Mouse (Mus musculus) lung, postnatal 0 days (tissue): Measurements from ENCODE around the gene Ksr2. TPM values are rescaled to one million over a fixed set of nuclear protein-coding genes. Genes with fewer than 3 reads are reported as not detected.
A peak's percentile ranks its signal among the peaks of the same experiment; 100 is the strongest.
"Not testable (repeated sequence)": the region's sequence is repeated elsewhere in the genome, so short reads cannot be mapped to it uniquely, and the experiment has no call there.

Experiments
- ATAC-seq: fragments of 200-750 bp; cut with Nextera tagmentation; 2 replicates; pipeline ENCODE4 v1.8.0; 2017; ENCODE audit warnings: moderate library complexity
- DNase-seq: peaks from one replicate; pipeline ENCODE4 v3.0.0-alpha.2; 2016; ENCODE audit warnings: low spot score
- H3K27ac ChIP-seq: fragments of 300-500 bp; sonication (generic); 2 replicates; pipeline ENCODE4 v1.5.1; 2014; ENCODE audit warnings: antibody characterized with exemption, mild to moderate bottlenecking, low read length, mixed read lengths
- H3K27me3 ChIP-seq: fragments of 300-500 bp; sonication (generic); replicated peaks from 2 replicates; pipeline ENCODE4 v1.6.1; 2014; ENCODE audit warnings: low read length, mixed read lengths; ENCODE audit not compliant: insufficient read depth
- H3K36me3 ChIP-seq: fragments of 300-500 bp; sonication (generic); 2 replicates; pipeline ENCODE4 v1.6.1; 2014; ENCODE audit warnings: low read length, mixed read lengths; ENCODE audit not compliant: insufficient read depth
- H3K4me1 ChIP-seq: fragments of 300-500 bp; sonication (generic); 2 replicates; pipeline ENCODE4 v1.6.1; 2014; ENCODE audit warnings: antibody characterized with exemption, low read depth, low read length, mixed read lengths; ENCODE audit not compliant: insufficient read depth
- H3K4me2 ChIP-seq: fragments of 300-500 bp; sonication (generic); replicated peaks from 2 replicates; pipeline ENCODE4 v1.6.1; 2014; ENCODE audit warnings: low read depth, mild to moderate bottlenecking, low read length, moderate library complexity, mixed read lengths
- H3K4me3 ChIP-seq: fragments of 300-500 bp; sonication (generic); 2 replicates; pipeline ENCODE4 v1.5.1; 2014; ENCODE audit warnings: low read depth, low read length
- H3K9ac ChIP-seq: fragments of 300-500 bp; sonication (generic); replicated peaks from 2 replicates; pipeline ENCODE4 v1.6.1; 2014; ENCODE audit warnings: low read depth, mild to moderate bottlenecking
- H3K9me3 ChIP-seq: fragments of 300-500 bp; sonication (generic); 2 replicates; pipeline ENCODE4 v1.6.1; 2016; ENCODE audit warnings: low read length, mixed read lengths
- CTCF ChIP-seq: IDR thresholded peaks from 2 replicates; pipeline ENCODE4 v1.5.1; 2016; ENCODE audit warnings: antibody characterized with exemption, mild to moderate bottlenecking
- EP300 ChIP-seq: IDR thresholded peaks from 2 replicates; pipeline ENCODE4 v1.6.1; 2016; ENCODE audit warnings: antibody characterized with exemption, mild to moderate bottlenecking, control low read depth
- WGBS: fragments of 180-500 bp; shearing (Covaris S2); extraction: QIAGEN DNeasy Blood & Tissue Kit; methylation state at CpG from one replicate; pipeline ENCODE4 v1.1.7; 2014; 5-methylcytosine and 5-hydroxymethylcytosine counted together
- polyA plus RNA-seq: library from polyadenylated mRNA; unstranded; fragments of >200 nt; fragmentation: Nextera tagmentation; extraction: Ambion mirVana; gene quantifications from 2 replicates; pipeline ENCODE4 v1.2.1, GENCODE M21; 2015

Ksr2 gene
- polyA plus RNA-seq, 1 experiment from 2014 or later = 0.08 TPM

- Histone ChIP-seq H3K9ac (no peak overlapping the region), H3K27ac (no peak overlapping the region), H3K9me3 (no peaks in the 10 kb centered on the region), H3K4me3 (no peak overlapping the region), H3K4me2 (no peak overlapping the region), H3K27me3 (no peaks in the 10 kb centered on the region), H3K4me1 (no peaks in the 10 kb centered on the region), H3K36me3 (no peaks in the 10 kb centered on the region)
- TF ChIP-seq CTCF (no peak), EP300 (no peak)
- no peak for DNase-seq
- ATAC-seq = no peak
- WGBS = 71% methylated on average over 9 of the region's 9 CpGs
Measured at GRCm38 (mm10) chr5:117399281-117399680, 14.5 kb upstream of the Ksr2 start.

GRCm38 (mm10) chr5:117403609-117404008, 10.2 kb upstream of the Ksr2 start:
- WGBS = 71% methylated on average over 8 of the region's 8 CpGs
- TF ChIP-seq CTCF (no peak), EP300 (no peak)
- ATAC-seq (no peak), DNase-seq (no peak)
- Histone ChIP-seq H3K9ac (no peak overlapping the region), H3K4me3 (no peak overlapping the region), H3K4me2 (no peak overlapping the region), H3K4me1 (no peaks in the 10 kb centered on the region), H3K36me3 (no peaks in the 10 kb centered on the region), H3K9me3 (no peaks in the 10 kb centered on the region), H3K27me3 (no peaks in the 10 kb centered on the region), H3K27ac (no peak overlapping the region)

GRCm38 (mm10) chr5:117404671-117405070, 9.1 kb upstream of the Ksr2 start:
- not testable (repeated sequence) for H3K4me3 ChIP-seq, H3K27me3 ChIP-seq, H3K4me2 ChIP-seq, H3K27ac ChIP-seq, H3K9me3 ChIP-seq, DNase-seq, H3K36me3 ChIP-seq, H3K9ac ChIP-seq, ATAC-seq, H3K4me1 ChIP-seq
- WGBS = 76% methylated on average over 2 of the region's 2 CpGs

GRCm38 (mm10) chr5:117408216-117408615, 5.6 kb upstream of the Ksr2 start:
- H3K27me3 ChIP-seq = peaks cover 2% of the 10 kb centered on the region; the same call in 1 of the 2 replicates
- no peak overlapping the region for H3K9ac ChIP-seq
- H3K9me3 ChIP-seq = no peaks in the 10 kb centered on the region
- WGBS = 63% methylated on average over 4 of the region's 4 CpGs
- ATAC-seq = no peak
- H3K4me3 ChIP-seq = no peak overlapping the region
- peak; percentile 67 for TF ChIP-seq CTCF
- TF ChIP-seq EP300 = no peak
- H3K27ac ChIP-seq = no peak overlapping the region
- no peak for DNase-seq
- H3K36me3 ChIP-seq = no peaks in the 10 kb centered on the region
- H3K4me2 ChIP-seq = no peak overlapping the region
- no peaks in the 10 kb centered on the region for H3K4me1 ChIP-seq

- 51% methylated on average over 6 of the region's 6 CpGs for WGBS
- no peak for DNase-seq
- no peak for ATAC-seq
- Histone ChIP-seq H3K27me3 (peaks cover 13% of the 10 kb centered on the region), H3K9ac (no peak overlapping the region), H3K4me1 (no peaks in the 10 kb centered on the region), H3K9me3 (no peaks in the 10 kb centered on the region), H3K27ac (no peak overlapping the region), H3K36me3 (no peaks in the 10 kb centered on the region), H3K4me3 (no peak overlapping the region), H3K4me2 (no peak overlapping the region)
- TF ChIP-seq EP300 = no peak
- TF ChIP-seq CTCF = no peak
Measured at GRCm38 (mm10) chr5:117409369-117409768, 4.4 kb upstream of the Ksr2 start.

- no peaks in the 10 kb centered on the region for H3K9me3 ChIP-seq
- ATAC-seq = no peak
- WGBS = 6% methylated on average over 10 of the region's 10 CpGs
- no peak overlapping the region for H3K27ac ChIP-seq
- H3K9ac ChIP-seq = no peak overlapping the region
- H3K4me2 ChIP-seq = peak overlapping the region; percentile 73
- H3K36me3 ChIP-seq = no peaks in the 10 kb centered on the region
- no peak for DNase-seq
- TF ChIP-seq CTCF = no peak
- no peak for TF ChIP-seq EP300
- H3K4me1 ChIP-seq = no peaks in the 10 kb centered on the region
- no peak overlapping the region for H3K4me3 ChIP-seq
- peaks cover 18% of the 10 kb centered on the region for H3K27me3 ChIP-seq
Measured at GRCm38 (mm10) chr5:117414611-117415010, 811 bp downstream of the Ksr2 start.
